Mouse (Mus musculus): ENCODE data around the gene Fmc1. TPM values are rescaled to one million over a fixed set of nuclear protein-coding genes. Genes with fewer than 3 reads are reported as not detected.
A peak's percentile ranks its signal among the peaks of the same experiment; 100 is the strongest.

Fmc1 gene
- 191 and 193 TPM in 2 replicates for polyA plus RNA-seq (2015; fragmentation: Nextera tagmentation; extraction: Ambion mirVana)

- H3K4me1 ChIP-seq: peaks cover 14% of the 10 kb centered on the region
- H3K9ac ChIP-seq: peak within 1 kb of the TSS; percentile 94
- no peaks in the 10 kb centered on the region for H3K27me3 ChIP-seq (replicated peaks)
- H3K27ac ChIP-seq: peak within 1 kb of the TSS; percentile 99
- H3K36me3 ChIP-seq (replicated peaks): no peaks in the 10 kb centered on the region
- WGBS: 6% methylated on average over 41 of the region's 41 CpGs
- H3K4me2 ChIP-seq: peak within 1 kb of the TSS; percentile 60
- H3K9me3 ChIP-seq: no peaks in the 10 kb centered on the region
- peak within 1 kb of the TSS; percentile 84 for H3K4me3 ChIP-seq
- peak; percentile 92 for ATAC-seq (replicated peaks)
These were observed at the start of gene Fmc1 for GRCm38 (mm10) chr6:38533428-38534405. Fmc1 (plus strand) TSS chr6:38533502.

DNA sequence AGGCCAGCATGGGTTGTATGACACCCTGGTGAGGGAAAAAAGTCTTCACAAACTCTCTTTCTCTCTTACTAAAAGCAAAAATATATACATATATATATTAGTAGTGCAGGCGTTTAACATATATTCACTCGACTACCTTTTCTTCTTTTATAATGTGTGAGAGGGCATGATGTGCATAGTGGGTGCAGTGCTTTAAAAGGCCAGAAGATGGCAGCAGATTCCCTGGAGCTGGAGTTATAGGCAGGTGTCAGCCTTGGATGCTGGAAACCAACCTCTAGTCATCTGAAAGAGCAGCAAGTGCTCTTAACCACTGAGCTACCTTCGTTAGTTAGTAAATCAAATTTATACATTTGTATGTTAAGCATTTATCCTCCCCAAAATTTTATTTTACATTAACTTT, 40.8 kb upstream of the Fmc1 start:
- Histone ChIP-seq H3K27me3 (replicated peaks) (no peaks in the 10 kb centered on the region), H3K9me3 (no peaks in the 10 kb centered on the region), H3K9ac (no peak overlapping the region), H3K4me3 (no peak overlapping the region), H3K4me2 (no peak overlapping the region), H3K27ac (no peak overlapping the region), H3K36me3 (replicated peaks) (peaks cover 32% of the 10 kb centered on the region), H3K4me1 (no peaks in the 10 kb centered on the region)
- WGBS: 90% methylated on average over 3 of the region's 3 CpGs
- no peak for ATAC-seq (replicated peaks)

DNA sequence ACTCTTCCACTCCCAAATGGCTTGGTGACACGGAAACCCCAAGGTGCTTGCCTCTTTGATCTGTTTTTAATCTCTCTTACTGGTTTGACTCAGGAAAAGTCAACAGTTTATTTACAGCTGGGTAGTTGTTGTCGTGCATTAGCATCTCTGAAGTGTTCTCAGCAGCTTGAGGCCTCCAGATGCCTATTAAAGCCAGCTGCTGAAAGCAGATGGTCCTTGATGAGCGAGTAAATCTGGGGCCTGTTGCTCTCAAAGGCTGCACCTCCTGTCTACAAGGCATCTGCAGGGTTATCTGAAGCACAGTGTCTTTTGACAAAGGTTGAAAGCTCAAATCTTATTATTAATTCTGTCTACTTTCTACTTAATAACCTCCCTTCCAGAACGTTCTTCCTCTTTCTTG, 37.7 kb upstream of the Fmc1 start:
- WGBS: 62% methylated on average over 4 of the region's 4 CpGs
- H3K4me2 ChIP-seq: no peak overlapping the region
- ATAC-seq (replicated peaks): no peak
- H3K4me1 ChIP-seq: no peaks in the 10 kb centered on the region
- H3K4me3 ChIP-seq: no peak overlapping the region
- no peak overlapping the region for H3K27ac ChIP-seq
- no peaks in the 10 kb centered on the region for H3K9me3 ChIP-seq
- peaks cover 38% of the 10 kb centered on the region for H3K36me3 ChIP-seq (replicated peaks)
- H3K27me3 ChIP-seq (replicated peaks): no peaks in the 10 kb centered on the region
- no peak overlapping the region for H3K9ac ChIP-seq

DNA sequence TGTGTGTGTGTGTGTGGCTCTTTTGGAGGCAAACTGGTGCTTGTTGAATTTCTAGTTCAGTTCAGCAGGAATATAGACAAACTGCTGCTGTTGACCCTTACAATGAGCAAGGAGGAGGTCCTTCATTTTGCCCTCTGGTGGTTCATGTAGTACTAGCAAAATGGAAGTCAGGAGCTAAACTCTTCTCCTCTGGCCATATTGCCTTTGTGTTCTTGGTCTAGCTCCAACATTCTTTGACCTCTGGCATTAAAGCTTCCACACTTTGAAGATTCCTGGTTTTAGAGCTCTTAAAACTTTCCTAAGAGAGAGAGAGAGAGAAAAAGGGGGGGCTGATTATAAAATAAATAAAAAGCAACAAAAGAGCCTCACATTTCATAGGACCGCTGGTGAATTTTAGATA, 21.2 kb upstream of the Fmc1 start:
- Histone ChIP-seq H3K4me2 (no peak overlapping the region), H3K36me3 (replicated peaks) (no peaks in the 10 kb centered on the region; the same call in 1 of the 2 replicates), H3K9me3 (no peaks in the 10 kb centered on the region), H3K4me1 (no peaks in the 10 kb centered on the region), H3K9ac (no peak overlapping the region), H3K27ac (no peak overlapping the region), H3K4me3 (no peak overlapping the region), H3K27me3 (replicated peaks) (no peaks in the 10 kb centered on the region)
- no peak for ATAC-seq (replicated peaks)
- 98% methylated on average over 1 of the region's 1 CpGs for WGBS

DNA sequence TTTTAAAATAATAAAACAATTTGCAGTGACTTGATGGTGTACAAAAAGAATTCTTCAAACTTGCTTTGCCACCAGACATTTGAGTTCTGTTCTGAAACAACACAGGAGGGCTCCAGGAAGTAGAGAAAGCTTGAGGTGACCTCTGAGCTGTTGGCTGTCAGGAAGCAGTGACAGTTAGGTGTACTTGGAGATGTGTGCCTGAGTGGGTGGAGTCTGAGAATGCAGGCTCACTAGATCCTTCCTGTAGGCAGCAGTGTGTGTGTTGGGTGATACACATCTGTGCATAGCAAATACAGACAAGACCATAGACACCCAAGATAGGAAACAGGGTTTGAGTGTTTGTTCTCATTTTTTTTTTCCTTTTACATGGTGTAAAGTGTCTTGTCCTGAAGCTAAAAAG, 20.5 kb upstream of the Fmc1 start:
- Histone ChIP-seq H3K4me1 (no peaks in the 10 kb centered on the region), H3K4me2 (no peak overlapping the region), H3K36me3 (replicated peaks) (no peaks in the 10 kb centered on the region; the same call in 1 of the 2 replicates), H3K27me3 (replicated peaks) (no peaks in the 10 kb centered on the region), H3K4me3 (no peak overlapping the region), H3K9ac (no peak overlapping the region), H3K27ac (no peak overlapping the region), H3K9me3 (no peaks in the 10 kb centered on the region)
- no peak for ATAC-seq (replicated peaks)

DNA sequence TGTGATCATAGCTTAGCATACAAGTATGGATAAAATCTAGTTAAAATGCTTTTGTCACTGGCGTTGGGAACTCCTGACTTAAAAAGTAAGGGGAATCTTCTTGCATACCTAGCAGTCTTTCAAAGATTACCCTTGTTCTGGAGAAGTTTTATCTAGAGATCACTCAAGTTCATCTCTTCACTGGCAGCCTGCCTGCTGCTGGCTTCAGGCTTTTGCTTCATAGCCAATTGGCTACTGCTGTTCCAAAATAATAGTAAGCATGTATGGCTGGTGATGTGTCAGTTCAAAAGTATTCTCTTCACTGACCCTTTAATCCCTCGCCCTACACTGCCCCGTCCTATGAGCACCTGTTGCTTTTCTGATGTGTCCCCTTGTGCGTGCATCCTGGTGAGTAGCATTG, 18.1 kb upstream of the Fmc1 start:
- no peaks in the 10 kb centered on the region for H3K4me1 ChIP-seq
- H3K9ac ChIP-seq: no peak overlapping the region
- H3K36me3 ChIP-seq (replicated peaks): no peaks in the 10 kb centered on the region
- 88% methylated on average over 4 of the region's 4 CpGs for whole genome bisulfite sequencing
- H3K4me2 ChIP-seq: no peak overlapping the region
- H3K27ac ChIP-seq: no peak overlapping the region
- H3K4me3 ChIP-seq: no peak overlapping the region
- no peak for ATAC-seq (replicated peaks)
- H3K27me3 ChIP-seq (replicated peaks): no peaks in the 10 kb centered on the region
- H3K9me3 ChIP-seq: no peaks in the 10 kb centered on the region

GRCm38 (mm10) chr6:38523851-38524250, 9.5 kb upstream of the Fmc1 start:
- Histone ChIP-seq H3K36me3 (replicated peaks) (no peaks in the 10 kb centered on the region), H3K9me3 (no peaks in the 10 kb centered on the region), H3K27me3 (replicated peaks) (no peaks in the 10 kb centered on the region), H3K9ac (no peak overlapping the region), H3K4me3 (no peak overlapping the region), H3K4me2 (no peak overlapping the region), H3K27ac (no peak overlapping the region), H3K4me1 (no peaks in the 10 kb centered on the region)
- 36% methylated on average over 8 of the region's 8 CpGs for WGBS
- ATAC-seq (replicated peaks): no peak

GRCm38 (mm10) chr6:38531211-38531820, 2.0 kb upstream of the Fmc1 start:
- Histone ChIP-seq H3K27ac (no peak overlapping the region), H3K4me2 (no peak overlapping the region), H3K4me1 (peaks cover 14% of the 10 kb centered on the region), H3K27me3 (replicated peaks) (no peaks in the 10 kb centered on the region), H3K9ac (no peak overlapping the region), H3K4me3 (no peak overlapping the region), H3K36me3 (replicated peaks) (no peaks in the 10 kb centered on the region), H3K9me3 (no peaks in the 10 kb centered on the region)
- 68% methylated on average over 5 of the region's 5 CpGs for WGBS
- ATAC-seq (replicated peaks): no peak

GRCm38 (mm10) chr6:38532500-38533420, 542 bp upstream of the Fmc1 start:
- Histone ChIP-seq H3K4me3 (peak overlapping the region; percentile 84), H3K27ac (peak overlapping the region; percentile 99), H3K9me3 (no peaks in the 10 kb centered on the region), H3K4me2 (peak overlapping the region; percentile 60), H3K4me1 (peaks cover 14% of the 10 kb centered on the region), H3K27me3 (replicated peaks) (no peaks in the 10 kb centered on the region), H3K36me3 (replicated peaks) (no peaks in the 10 kb centered on the region), H3K9ac (peak overlapping the region; percentile 53)
- 6% methylated on average over 25 of the region's 25 CpGs for WGBS
- peak; percentile 59 for ATAC-seq (replicated peaks)

- Histone ChIP-seq H3K27ac (peak overlapping the region; percentile 99), H3K9me3 (no peaks in the 10 kb centered on the region), H3K9ac (peak overlapping the region; percentile 94), H3K4me3 (peak overlapping the region; percentile 84), H3K4me2 (peak overlapping the region; percentile 58), H3K36me3 (replicated peaks) (0 out of 2 replicates have a peak, but pooled peaks cover 4% of the 10 kb centered on the region), H3K27me3 (replicated peaks) (no peaks in the 10 kb centered on the region), H3K4me1 (peaks cover 14% of the 10 kb centered on the region)
- WGBS: under 1% methylated on average over 53 of the region's 53 CpGs
- peak; percentile 71 for ATAC-seq (replicated peaks)
These were observed 1.5 kb downstream of the Fmc1 start for GRCm38 (mm10) chr6:38534640-38535365.

- Histone ChIP-seq H3K9ac (peak overlapping the region; percentile 94), H3K4me1 (peaks cover 14% of the 10 kb centered on the region), H3K36me3 (replicated peaks) (0 out of 2 replicates have a peak, but pooled peaks cover 9% of the 10 kb centered on the region), H3K27ac (peak overlapping the region; percentile 99), H3K4me3 (peak overlapping the region; percentile 84), H3K27me3 (replicated peaks) (no peaks in the 10 kb centered on the region), H3K4me2 (peak overlapping the region; percentile 58), H3K9me3 (no peaks in the 10 kb centered on the region)
- WGBS: 2% methylated on average over 9 of the region's 9 CpGs
- ATAC-seq (replicated peaks): no peak
These were observed 2.0 kb downstream of the Fmc1 start for GRCm38 (mm10) chr6:38535366-38535690.

Measured in midbrain, embryonic 15.5 days (tissue).